Mouse (Mus musculus): ENCODE measurements around the gene Pphln1.

The Pphln1 gene

DNA sequence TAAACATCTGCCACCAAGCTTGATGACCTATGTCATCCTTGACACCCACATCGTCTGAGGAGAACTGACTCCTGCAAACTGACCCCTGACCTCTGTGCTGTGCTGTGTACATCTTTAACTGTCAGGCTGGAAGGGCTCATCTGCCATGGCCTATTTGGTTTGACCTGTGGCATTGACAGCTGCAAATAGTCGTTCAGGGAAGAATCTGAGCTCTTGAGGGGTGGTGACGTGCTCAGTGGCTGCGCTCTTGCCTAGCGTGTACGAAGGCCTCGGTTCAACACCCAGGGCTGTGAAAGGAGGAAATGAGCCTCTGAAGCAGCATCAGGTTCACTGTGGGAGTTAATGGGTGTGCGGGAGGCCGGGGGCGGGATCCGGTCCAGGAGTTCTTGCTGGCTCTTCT, 35.7 kb downstream of the Pphln1 start:
- DNase-seq (ENCODE audit: extremely low spot score, low read depth, low spot score): no peak

- DNase-seq (ENCODE audit: extremely low spot score, low read depth, low spot score): no peak
Measured at GRCm38 (mm10) chr15:93435998-93436397, 37.8 kb downstream of the Pphln1 start.

DNA sequence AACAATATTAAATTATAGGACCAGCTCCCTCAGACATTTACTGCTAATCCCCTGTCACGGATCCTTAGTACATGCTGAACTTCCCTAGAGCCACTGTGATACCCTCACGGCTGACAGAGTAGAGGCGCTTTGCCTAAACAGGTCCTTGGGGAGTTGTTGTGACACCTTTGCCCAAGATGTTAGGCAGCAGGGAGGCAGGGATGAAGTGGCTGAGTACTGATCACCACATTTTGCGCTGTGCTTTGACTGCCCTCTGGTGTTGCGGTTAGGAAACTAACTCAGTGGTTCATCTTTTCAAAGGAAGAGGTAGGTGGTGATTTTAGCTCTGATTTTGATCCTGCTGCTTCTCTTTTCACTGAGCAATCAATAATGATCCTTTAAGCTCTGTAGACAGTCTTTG, 40.5 kb downstream of the Pphln1 start:
- peak; percentile 20 for DNase-seq (ENCODE audit: extremely low spot score, low read depth, low spot score)

- DNase-seq (ENCODE audit: extremely low spot score, low read depth, low spot score): no peak
Measured at GRCm38 (mm10) chr15:93442271-93442670, 44.1 kb downstream of the Pphln1 start.

DNA sequence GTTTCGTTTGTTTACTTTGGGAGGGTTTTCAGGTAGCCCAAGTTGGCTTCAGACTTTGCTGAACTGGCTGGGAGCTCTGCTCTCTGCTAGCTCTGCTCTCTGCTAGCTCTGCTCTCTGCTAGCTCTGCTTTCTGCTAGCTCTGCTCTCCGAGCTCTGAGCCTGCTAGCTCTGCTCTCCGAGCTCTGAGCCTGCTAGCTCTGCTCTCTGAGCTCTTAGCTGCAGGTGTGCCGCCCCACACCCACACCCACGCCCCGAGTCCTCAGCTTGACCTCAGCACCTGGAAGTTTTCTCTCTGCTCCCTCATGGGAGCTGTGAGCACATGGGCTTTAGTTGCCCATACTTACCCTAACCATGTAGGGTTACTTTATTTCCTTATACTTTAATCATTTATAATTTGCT, 45.5 kb downstream of the Pphln1 start:
- no peak for DNase-seq (ENCODE audit: extremely low spot score, low read depth, low spot score)

- no peak for DNase-seq (ENCODE audit: extremely low spot score, low read depth, low spot score)
Measured at GRCm38 (mm10) chr15:93448862-93449261, 50.7 kb downstream of the Pphln1 start.

DNA sequence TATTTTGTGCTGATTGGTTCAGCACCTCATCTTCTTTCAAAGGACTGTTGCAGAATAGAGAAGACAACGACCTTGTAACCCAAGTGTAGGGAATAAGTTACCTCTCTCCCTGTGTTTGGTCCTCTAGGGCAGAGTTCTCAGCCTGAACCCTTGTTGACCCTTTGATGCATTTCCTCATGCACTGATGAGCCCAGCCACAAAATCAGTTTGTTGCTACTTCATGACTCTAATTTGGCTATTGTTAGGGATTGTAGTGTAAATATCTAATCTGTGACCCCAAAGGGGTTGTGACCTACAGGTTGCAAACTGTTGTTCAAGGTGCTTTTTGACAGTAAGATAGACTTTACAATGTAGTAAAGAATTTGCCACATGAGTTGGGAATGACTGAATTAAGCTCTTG, 55.1 kb downstream of the Pphln1 start:
- DNase-seq (ENCODE audit: extremely low spot score, low read depth, low spot score): no peak

DNA sequence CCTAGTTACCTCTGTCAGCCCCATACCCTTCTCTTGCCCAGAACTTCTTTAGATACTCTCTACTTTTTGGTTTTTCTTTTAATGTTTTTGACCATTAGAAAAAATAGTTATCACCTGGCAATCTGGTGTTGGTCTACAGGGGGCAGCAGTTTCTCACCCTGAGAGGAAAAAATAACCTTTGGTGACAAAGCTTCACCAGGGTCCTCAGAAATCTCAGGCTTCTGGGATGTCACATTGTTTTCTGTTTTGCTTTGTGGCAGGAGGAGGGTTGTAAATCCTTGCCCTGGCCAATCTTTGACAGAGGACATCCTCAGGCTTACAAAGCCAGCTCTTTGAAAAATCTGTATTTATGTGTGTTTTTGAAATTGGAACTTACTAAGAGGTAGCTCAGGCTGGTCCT, 57.9 kb downstream of the Pphln1 start:
- DNase-seq (ENCODE audit: extremely low spot score, low read depth, low spot score): no peak

- DNase-seq (ENCODE audit: extremely low spot score, low read depth, low spot score): no peak
Measured at GRCm38 (mm10) chr15:93459422-93459821, 61.3 kb downstream of the Pphln1 start.

DNA sequence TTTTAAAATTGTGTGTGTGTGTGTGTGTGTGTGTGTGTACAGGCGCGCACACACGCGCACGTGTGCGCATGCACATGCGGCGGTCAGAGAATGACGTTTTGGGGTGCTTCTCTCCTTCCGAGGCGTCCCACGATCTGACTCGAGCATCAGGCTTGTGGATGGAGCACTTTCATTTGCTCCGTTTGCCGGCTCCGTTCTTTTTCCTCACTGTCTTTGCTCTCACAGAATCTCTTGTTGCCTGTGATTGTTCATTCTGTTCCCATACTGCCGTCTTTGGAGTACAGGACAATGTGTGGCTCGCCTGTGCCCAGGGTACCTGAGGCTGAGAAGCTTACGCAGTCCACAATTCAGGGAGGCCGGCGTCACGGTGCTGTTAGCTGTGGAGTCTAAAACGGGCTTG, 62.9 kb downstream of the Pphln1 start:
- no peak for DNase-seq (ENCODE audit: extremely low spot score, low read depth, low spot score)

DNA sequence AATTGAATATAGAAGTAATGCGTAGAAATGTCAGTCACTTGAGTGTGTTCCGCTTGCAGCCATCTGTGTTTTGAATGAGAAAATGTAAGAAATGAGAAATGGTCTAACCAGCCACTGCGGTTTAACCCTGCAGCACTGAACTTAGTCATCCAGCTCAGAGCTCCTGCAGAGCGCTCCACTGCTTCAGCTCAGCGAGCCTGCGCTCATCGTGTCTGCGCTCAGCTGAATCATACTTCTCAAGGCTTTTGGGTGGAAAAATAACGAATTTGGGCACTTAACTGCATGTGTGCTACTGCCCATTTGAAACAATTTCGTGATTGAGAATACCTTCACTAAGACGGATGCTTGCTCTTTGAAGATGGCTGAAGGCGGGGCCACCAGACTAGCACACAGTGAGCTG, 73.5 kb downstream of the Pphln1 start:
- DNase-seq (ENCODE audit: extremely low spot score, low read depth, low spot score): no peak

DNA sequence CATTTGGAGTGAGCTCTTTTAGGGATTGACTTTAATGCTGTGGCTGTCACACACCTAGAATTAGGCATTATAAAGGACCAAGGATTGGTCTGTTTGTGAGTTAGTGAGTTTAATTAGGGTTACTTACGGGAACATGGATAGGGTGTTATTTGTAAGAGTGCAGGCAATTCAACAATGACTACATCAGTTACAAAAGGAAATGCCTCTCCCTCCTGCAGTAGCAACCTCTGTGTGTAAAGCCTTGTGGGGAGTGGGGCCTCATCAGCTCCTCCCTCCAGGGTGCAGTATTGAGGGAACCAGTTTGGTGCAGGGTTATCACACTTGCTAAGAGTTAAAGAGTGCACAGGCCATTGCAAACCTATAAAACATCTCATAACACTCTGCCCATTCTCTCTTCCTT, 73.9 kb downstream of the Pphln1 start:
- no peak for DNase-seq (ENCODE audit: extremely low spot score, low read depth, low spot score)

DNA sequence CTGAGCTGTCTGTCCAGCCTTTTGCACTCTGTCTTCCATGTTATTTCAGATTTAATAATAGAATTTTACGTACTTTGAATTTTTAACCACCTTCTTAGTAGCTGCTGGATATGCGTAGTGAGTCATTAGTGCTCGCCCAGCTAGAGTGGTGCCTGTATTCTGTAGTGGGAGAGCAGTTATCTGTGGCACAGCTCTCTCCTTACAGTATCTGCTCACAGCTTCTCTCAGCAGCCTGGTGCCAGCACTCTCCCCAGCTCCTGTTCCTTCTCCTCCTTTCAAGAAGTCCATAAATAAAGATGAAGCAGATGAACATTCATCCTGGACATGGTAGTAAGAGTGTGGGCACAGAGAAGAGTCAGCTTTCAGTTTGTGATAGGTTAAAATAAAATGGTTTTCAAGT, 76.1 kb downstream of the Pphln1 start:
- DNase-seq (ENCODE audit: extremely low spot score, low read depth, low spot score): no peak

- DNase-seq (ENCODE audit: extremely low spot score, low read depth, low spot score): no peak
Measured at GRCm38 (mm10) chr15:93475688-93476087, 77.5 kb downstream of the Pphln1 start.

- DNase-seq (ENCODE audit: extremely low spot score, low read depth, low spot score): no peak
Measured at GRCm38 (mm10) chr15:93477729-93478128, 79.6 kb downstream of the Pphln1 start.

DNA sequence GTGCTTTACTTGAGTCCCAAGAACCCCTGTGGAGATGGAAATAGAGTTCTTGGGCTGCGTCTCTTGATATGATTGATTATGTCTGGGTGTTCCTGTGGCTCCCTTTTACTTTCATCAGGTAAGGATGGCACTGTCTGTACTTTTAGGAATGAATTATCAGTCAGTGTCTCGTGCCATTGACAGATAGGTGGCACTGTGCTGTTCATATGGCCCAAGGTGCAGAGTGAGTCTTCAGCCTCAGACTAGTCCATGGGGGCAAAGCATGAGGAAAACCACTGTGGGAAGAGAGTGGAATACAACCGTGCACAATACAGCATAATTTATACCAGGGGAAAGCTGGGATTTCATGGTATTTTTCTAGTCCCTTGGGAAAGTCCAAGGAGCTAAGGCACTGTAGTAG, 80.5 kb downstream of the Pphln1 start:
- DNase-seq (ENCODE audit: extremely low spot score, low read depth, low spot score): no peak

GRCm38 (mm10) chr15:93479445-93479844, 81.3 kb downstream of the Pphln1 start:
- no peak for DNase-seq (ENCODE audit: extremely low spot score, low read depth, low spot score)

DNA sequence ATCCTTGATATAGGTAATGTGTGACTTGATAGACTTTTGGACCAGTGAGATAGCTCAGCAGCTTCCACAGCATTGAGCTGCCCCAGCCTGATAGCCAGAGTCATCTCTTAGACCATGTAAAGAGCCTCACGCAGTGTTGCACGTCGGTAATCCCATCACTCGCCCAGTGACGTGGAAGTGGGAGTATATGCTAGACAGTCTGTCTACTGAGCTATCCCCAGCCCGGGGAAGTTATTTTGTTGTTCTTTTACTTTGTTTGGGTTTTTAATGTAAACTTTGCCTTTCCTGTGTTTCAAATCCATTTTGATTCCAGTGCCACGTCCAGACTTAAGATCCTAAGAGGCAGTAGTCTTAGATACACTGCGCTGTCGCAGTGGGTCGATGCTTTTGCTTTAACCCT, 83.0 kb downstream of the Pphln1 start:
- DNase-seq (ENCODE audit: extremely low spot score, low read depth, low spot score): no peak

- no peak for DNase-seq (ENCODE audit: extremely low spot score, low read depth, low spot score)
Measured at GRCm38 (mm10) chr15:93484261-93484710, 86.1 kb downstream of the Pphln1 start.

DNA sequence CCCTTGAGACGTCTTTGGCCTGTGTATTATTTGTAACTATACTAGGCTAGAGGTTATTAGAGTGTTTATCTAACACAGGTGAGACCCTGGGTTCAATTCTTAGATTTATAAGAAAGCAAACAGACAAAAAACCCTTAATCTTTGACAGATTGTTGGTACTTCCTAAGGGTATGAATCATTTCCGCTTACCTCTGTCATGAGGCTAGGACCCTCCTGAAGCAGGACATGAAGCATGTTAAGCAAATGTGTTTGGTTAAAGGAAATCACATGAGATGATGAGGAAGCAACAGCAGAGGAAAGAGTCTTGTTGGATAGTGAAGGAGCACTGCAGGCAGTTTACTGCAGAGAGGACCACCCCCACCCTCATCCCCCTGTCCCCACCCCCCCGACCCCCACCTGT, 87.1 kb downstream of the Pphln1 start:
- no peak for DNase-seq (ENCODE audit: extremely low spot score, low read depth, low spot score)

DNA sequence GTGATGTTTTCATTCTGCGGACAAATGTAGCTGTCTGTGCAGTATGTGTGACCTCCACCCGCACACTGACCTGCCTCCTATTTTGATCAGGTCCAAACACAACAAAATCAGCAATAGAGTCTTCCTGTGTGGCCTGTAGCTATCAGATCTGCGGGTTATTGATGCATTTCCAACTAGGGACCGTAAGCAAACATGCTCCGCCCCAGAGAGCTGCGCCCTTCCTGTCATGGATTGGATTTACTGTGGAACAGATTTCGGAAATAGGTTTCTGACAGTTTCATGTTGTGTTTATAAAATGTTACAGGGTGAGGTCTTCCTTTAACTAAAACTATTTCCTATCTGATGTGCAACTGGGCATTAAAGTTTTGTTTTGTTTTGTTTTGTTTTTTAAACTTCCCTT, 87.9 kb downstream of the Pphln1 start:
- DNase-seq (ENCODE audit: extremely low spot score, low read depth, low spot score): no peak

DNA sequence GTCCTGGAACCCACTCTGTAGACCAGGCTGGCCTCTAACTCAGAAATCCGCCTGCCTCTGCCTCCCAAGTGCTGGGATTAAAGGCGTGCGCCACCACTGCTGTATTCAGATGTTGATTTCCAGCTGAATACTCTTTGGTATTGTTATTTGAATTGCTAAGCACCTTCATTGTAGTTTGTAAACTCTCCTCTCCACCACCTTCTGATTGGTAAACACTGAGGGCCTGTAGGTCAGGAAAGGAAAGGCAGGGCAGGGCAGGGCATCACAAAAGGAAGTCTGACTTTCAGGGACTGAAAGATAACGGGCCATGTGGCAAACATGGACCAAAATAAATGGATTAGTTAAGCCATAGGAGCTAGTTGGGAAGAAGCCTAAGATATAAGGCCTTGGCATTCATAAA, 91.4 kb downstream of the Pphln1 start:
- DNase-seq (ENCODE audit: extremely low spot score, low read depth, low spot score): no peak

DNA sequence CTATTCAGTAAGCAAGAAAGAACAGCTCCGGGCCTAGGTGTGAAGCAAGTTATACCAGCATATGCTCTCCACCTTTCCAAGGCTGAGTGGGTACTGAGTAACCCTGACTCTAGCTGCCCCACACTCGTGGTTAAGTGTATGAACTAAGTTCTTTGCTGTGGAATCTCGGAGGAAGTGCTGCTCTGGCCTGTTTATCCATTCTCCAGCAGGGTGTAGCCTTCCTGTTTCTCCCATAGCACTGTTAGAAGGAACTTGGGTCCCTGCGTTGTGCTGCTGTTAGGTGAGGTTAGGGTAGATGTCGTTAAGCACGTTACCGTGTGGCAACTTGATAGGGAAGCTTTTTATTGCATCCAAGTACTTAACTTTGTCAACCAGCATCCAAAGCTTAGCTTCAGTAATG, 96.5 kb downstream of the Pphln1 start:
- no peak for DNase-seq (ENCODE audit: extremely low spot score, low read depth, low spot score)

DNA sequence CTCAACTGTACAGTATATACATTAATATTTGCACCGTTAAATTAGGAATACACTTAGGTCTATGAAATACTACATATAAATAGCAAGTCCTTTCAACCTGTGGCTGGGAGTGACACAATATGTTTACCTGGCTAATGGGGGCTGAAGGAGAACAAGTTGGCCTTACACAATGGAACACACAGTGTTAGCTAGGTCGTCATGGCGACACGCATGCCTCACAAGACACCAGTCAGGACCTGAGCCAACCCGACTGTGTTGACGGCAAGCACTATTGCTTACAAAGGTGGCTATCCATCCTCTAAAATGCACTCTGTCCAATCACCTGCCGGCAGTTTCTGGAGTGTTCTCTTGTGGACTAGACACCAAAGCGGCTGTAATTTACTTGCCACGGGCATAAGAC, 101.7 kb downstream of the Pphln1 start:
- no peak for DNase-seq (ENCODE audit: extremely low spot score, low read depth, low spot score)
